Mouse (Mus musculus): ENCODE measurements around the gene Slc22a21.

DNA sequence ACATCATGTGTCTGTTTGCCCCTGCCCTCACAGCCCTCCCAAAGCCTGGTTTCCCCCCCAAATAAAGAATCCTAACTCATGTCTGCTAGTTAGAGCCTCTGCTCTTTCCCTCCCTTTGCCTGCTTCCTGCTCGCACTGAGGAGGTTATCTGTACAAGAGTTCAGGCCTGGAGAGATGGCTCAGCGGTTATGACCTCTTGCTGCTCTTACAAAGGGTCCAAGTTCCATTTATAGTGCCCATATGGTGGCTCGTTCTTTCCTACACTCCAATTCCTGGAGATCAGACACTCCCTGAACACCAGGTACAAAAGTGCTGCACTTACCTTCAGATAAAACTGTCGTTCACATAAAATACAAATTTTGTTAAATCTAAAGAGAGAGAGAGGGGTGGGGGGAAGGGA, 7.9 kb upstream of the Slc22a21 start:
- TF ChIP-seq GATA1 (IDR thresholded peaks at IDR 0.05; ENCODE audit: borderline replicate concordance, low read length) (no peak), FLI1 (IDR thresholded peaks at IDR 0.05; ENCODE audit: low read length) (no peak)

Data from megakaryocyte, embryonic 14.5 days (primary cell).